Mouse (Mus musculus): ENCODE measurements around the gene Borcs6.

DNA sequence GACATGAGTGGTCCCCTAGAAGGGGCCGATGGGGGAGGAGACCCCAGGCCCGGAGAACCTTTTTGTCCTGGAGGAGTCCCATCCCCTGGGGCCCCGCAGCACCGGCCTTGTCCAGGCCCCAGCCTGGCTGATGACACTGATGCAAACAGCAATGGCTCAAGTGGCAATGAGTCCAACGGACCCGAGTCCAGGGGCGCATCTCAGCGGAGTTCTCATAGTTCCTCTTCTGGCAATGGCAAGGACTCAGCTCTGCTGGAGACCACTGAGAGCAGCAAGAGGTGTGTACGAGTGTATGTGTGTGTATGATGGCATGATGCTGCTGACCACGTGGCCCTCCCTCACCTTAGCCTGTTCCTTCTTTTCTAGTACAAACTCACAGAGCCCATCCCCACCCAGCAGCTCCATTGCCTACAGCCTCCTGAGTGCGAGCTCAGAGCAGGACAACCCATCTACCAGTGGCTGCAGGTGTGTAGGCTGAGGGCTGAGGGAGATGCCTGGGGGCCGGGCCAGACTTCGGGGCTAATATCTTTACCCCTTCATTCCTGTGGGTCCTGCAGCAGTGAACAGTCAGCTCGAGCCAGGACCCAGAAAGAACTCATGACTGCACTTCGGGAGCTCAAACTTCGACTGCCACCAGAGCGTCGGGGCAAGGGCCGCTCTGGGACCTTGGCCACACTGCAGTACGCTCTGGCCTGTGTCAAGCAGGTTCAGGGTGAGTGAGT is 41.3 kb downstream of the Borcs6 start:
- TF ChIP-seq POLR2A (IDR thresholded peaks at IDR 0.05; ENCODE audit: control insufficient read depth, low read depth, low read length) (no peak), CTCF (IDR thresholded peaks at IDR 0.05; ENCODE audit: control insufficient read depth, insufficient read depth, insufficient replicate concordance, low read depth, low read length) (no peak)
